Mouse (Mus musculus): Measurements from ENCODE around the gene Trpv6. TPM values are rescaled to one million over a fixed set of nuclear protein-coding genes. Genes with fewer than 3 reads are reported as not detected.

The Trpv6 gene
- polyA plus RNA-seq, 1 experiment from 2014 or later, result 1.2 TPM

DNA sequence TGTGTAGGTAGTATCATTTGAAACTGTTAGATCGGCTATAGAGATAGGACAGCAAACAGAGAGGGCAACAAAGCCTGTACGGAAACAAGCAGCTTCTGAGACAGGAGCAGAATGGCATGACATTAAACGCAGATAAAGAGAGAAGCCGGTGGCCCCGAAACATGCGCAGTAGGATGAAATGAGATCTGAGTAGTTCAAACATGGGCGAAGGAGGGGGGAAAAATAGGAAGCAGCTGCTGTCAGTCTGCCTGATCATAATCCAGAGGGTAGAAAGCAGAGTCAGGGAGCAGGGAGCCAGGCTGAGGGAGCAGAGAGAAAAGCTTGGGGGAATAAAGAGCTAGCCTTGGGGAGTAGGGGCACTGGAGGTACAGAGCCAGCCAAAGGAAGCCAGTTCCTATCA lies 54.9 kb downstream of the Trpv6 start:
- H3K27me3 ChIP-seq, result no peaks in the 10 kb centered on the region
- in situ Hi-C loops (cut with MboI; ENCODE audit: low pct_unique_long_range_greater_than_20kb), result no loop called here
- no peak for TF ChIP-seq CTCF (IDR thresholded peaks at IDR 0.05)
- ChIA-PET CTCF (interaction anchor here (1.1 kb wide), 1 partner anchor 21 kb away, joined by 3 read pairs; no protein-coding TSS in a partner anchor), POLR2A (no interaction called here)
- ATAC-seq (no peak), DNase-seq (ENCODE audit: low read depth, low spot score) (no peak)

- in situ Hi-C loops (cut with MboI; ENCODE audit: low pct_unique_long_range_greater_than_20kb), result no loop called here
- H3K27me3 ChIP-seq, result no peaks in the 10 kb centered on the region
- TF ChIP-seq CTCF (IDR thresholded peaks at IDR 0.05), result no peak
- DNase-seq (ENCODE audit: low read depth, low spot score) (no peak), ATAC-seq (peak; percentile 58)
- ChIA-PET CTCF (interaction anchor here (1.6 kb wide), 1 partner anchor 14 kb away, joined by 4 read pairs; no protein-coding TSS in a partner anchor), POLR2A (no interaction called here)
Observed at GRCm38 (mm10) chr6:41577297-41577696, 58.9 kb downstream of the Trpv6 start.

GRCm38 (mm10) chr6:41576526-41577097 lies 59.6 kb downstream of the Trpv6 start:
- peak; percentile 61 for ATAC-seq
- POLR2A ChIA-PET, result no interaction called here
- H3K27me3 ChIP-seq, result no peaks in the 10 kb centered on the region
- TF ChIP-seq CTCF (IDR thresholded peaks at IDR 0.05), result no peak
- no peak for DNase-seq (ENCODE audit: low read depth, low spot score)
- in situ Hi-C loops (cut with MboI; ENCODE audit: low pct_unique_long_range_greater_than_20kb), result no loop called here
- CTCF ChIA-PET, result interaction anchor here (1.6 kb wide), 1 partner anchor 13 kb away, joined by 4 read pairs; no protein-coding TSS in a partner anchor

Other genes starting within 250 kb of the Trpv6 start
- gene Gm5771, start 244.0 kb downstream of the Trpv6 start, polyA plus RNA-seq (2021), result not detected
- not detected for gene Gm10334, start 190.3 kb downstream of the Trpv6 start, polyA plus RNA-seq (2021)
- gene Prss1, start 177.5 kb downstream of the Trpv6 start, polyA plus RNA-seq (2021), result not detected
- not detected for gene Prss2, start 114.6 kb downstream of the Trpv6 start, polyA plus RNA-seq (2021)
- 35.5 TPM for gene Ephb6, start 30.9 kb downstream of the Trpv6 start, polyA plus RNA-seq (2021)
- gene Trpv5, start 44.4 kb upstream of the Trpv6 start, polyA plus RNA-seq (2021), result not detected
- gene Llcfc1, start 48.0 kb upstream of the Trpv6 start, polyA plus RNA-seq (2021), result not detected
- gene Kel, start 67.9 kb upstream of the Trpv6 start, polyA plus RNA-seq (2021), result not detected
- gene Olfr459, start 138.8 kb upstream of the Trpv6 start, polyA plus RNA-seq (2021), result not detected
- gene Pip, start 211.1 kb upstream of the Trpv6 start, polyA plus RNA-seq (2021), result not detected
- not detected for gene Sval2, start 216.6 kb upstream of the Trpv6 start, polyA plus RNA-seq (2021)

Data from Patski (cell line).